Mouse (Mus musculus): Measurements from ENCODE around the gene Irf7. TPM values are rescaled to one million over a fixed set of nuclear protein-coding genes. Genes with fewer than 3 reads are reported as not detected.

Irf7 gene
- total and polyA plus RNA-seq, 3 experiments: 7.7 to 26.2 (median 10.5) TPM

- peak; percentile 77 for TF ChIP-seq IRF4 (IDR thresholded peaks at IDR 0.05; ENCODE audit: low read depth, low read length)
- no peak for TF ChIP-seq CHD1 (IDR thresholded peaks at IDR 0.05; ENCODE audit: low read depth, low read length)
- TF ChIP-seq MAZ (IDR thresholded peaks at IDR 0.05; ENCODE audit: low read depth, low read length): 0 out of 2 replicates have a peak, but pooled peaks have one; percentile 28
- no peak for TF ChIP-seq ETS1 (conservative IDR thresholded peaks at IDR 0.05; ENCODE audit: low read depth, low read length)
- no peak for TF ChIP-seq USF2 (conservative IDR thresholded peaks at IDR 0.05; ENCODE audit: low read depth, low read length)
- no peak; the same call in 1 of the 2 replicates for TF ChIP-seq ZMIZ1 (IDR thresholded peaks at IDR 0.05; ENCODE audit: low read depth, low read length)
- TF ChIP-seq JUN (IDR thresholded peaks at IDR 0.05; ENCODE audit: insufficient read depth, low read depth, low read length): no peak
- no peak for TF ChIP-seq POLR2AphosphoS2 (IDR thresholded peaks at IDR 0.05; ENCODE audit: low read depth, low read length)
Observed at GRCm38 (mm10) chr7:141264761-141265410, 1.4 kb downstream of the Irf7 start (continued).

- H3K9ac ChIP-seq (ENCODE audit: insufficient read depth, low read depth): no peak overlapping the region
- no peaks in the 10 kb centered on the region for H3K27me3 ChIP-seq (replicated peaks)
- no peaks in the 10 kb centered on the region for H3K79me2 ChIP-seq (replicated peaks; ENCODE audit: control insufficient read depth, extremely low read depth, insufficient read depth, poor library complexity, severe bottlenecking)
- no peak overlapping the region for H3K4me3 ChIP-seq (replicated peaks in 1 of 3; ENCODE audit: low read depth in 2 of 3, low read length in 2 of 3, poor library complexity in 1 of 3)
- in situ Hi-C loops (cut with MboI; ENCODE audit: low pct_ligation_motif_present, low pct_unique_long_range_greater_than_20kb, low sequenced_read_pairs): loop anchor here (10.0 kb wide), 1 partner anchor 101 kb away; no protein-coding TSS in a partner anchor
- H3K36me3 ChIP-seq (replicated peaks in 1 of 2; ENCODE audit: control insufficient read depth in 1 of 2, insufficient read depth in 1 of 2, low read length in 1 of 2): peaks cover 54 to 63% of the 10 kb centered on the region in 2 experiments
- DNase-seq (ENCODE audit: extremely low read depth): no peak
- dilution Hi-C loops (cut with MboI; ENCODE audit: extremely low pct_ligation_motif_present, extremely low pct_unique_long_range_greater_than_20kb, low sequenced_read_pairs): no loop called here
- peak overlapping the region; percentile 80 for H3K27ac ChIP-seq (ENCODE audit: insufficient read depth, low read depth)
- no peaks in the 10 kb centered on the region for H3K9me3 ChIP-seq (replicated peaks; ENCODE audit: low read length)
- peaks cover 14 to 27% of the 10 kb centered on the region in 2 experiments for H3K4me1 ChIP-seq (ENCODE audit: control insufficient read depth in 1 of 2, insufficient read depth in 2 of 2)
- H3K4me2 ChIP-seq (ENCODE audit: insufficient read depth, low read depth, poor library complexity, severe bottlenecking): peak overlapping the region; percentile 58; the same call in 1 of the 2 replicates
- TF ChIP-seq ZC3H11A (IDR thresholded peaks at IDR 0.05; ENCODE audit: low read depth, low read length): no peak
- no peak for TF ChIP-seq BHLHE40 (IDR thresholded peaks at IDR 0.05; ENCODE audit: low read depth, low read length)
- TF ChIP-seq ZKSCAN1 (IDR thresholded peaks at IDR 0.05; ENCODE audit: borderline replicate concordance, low read depth, low read length): no peak
- no peak for TF ChIP-seq NELFE (IDR thresholded peaks at IDR 0.05; ENCODE audit: low read depth, low read length)
- no peak for TF ChIP-seq JUND (conservative IDR thresholded peaks at IDR 0.05; ENCODE audit: low read depth, low read length)
- no peak for TF ChIP-seq POLR2A (IDR thresholded peaks at IDR 0.05; ENCODE audit: low read depth, low read length)
- no peak for TF ChIP-seq MXI1 (IDR thresholded peaks at IDR 0.05; ENCODE audit: low read depth, low read length)
- TF ChIP-seq SIN3A (IDR thresholded peaks at IDR 0.05; ENCODE audit: low read length): no peak
- TF ChIP-seq ZMIZ1 (IDR thresholded peaks at IDR 0.05; ENCODE audit: low read depth, low read length): no peak
- TF ChIP-seq CHD2 (IDR thresholded peaks at IDR 0.05; ENCODE audit: low read length): no peak
- no peak for TF ChIP-seq TBP (conservative IDR thresholded peaks at IDR 0.05; ENCODE audit: low read depth, low read length)
- no peak for TF ChIP-seq KAT2A (IDR thresholded peaks at IDR 0.05; ENCODE audit: insufficient replicate concordance, low read length)
- TF ChIP-seq USF1 (IDR thresholded peaks at IDR 0.05; ENCODE audit: low read depth, low read length): no peak
- TF ChIP-seq RAD21 (IDR thresholded peaks at IDR 0.05; ENCODE audit: low read depth, low read length): no peak
- no peak for TF ChIP-seq POLR2AphosphoS2 (IDR thresholded peaks at IDR 0.05; ENCODE audit: low read depth, low read length)
- no peak for TF ChIP-seq CTCF (conservative IDR thresholded peaks at IDR 0.05 in 1 of 2, IDR thresholded peaks at IDR 0.05 in 1 of 2; ENCODE audit: low read depth in 2 of 2, low read length in 2 of 2)
- TF ChIP-seq JUN (IDR thresholded peaks at IDR 0.05; ENCODE audit: insufficient read depth, low read depth, low read length): no peak
Observed at GRCm38 (mm10) chr7:141264041-141264700, 2.1 kb downstream of the Irf7 start.
